Mouse (Mus musculus) lung, embryonic 16.5 days (tissue): ENCODE data around the gene Amn. TPM values are rescaled to one million over a fixed set of nuclear protein-coding genes. Genes with fewer than 3 reads are reported as not detected.

Source experiments
- ATAC-seq: fragments of 200-750 bp; cut with Nextera tagmentation; 2 replicates; pipeline ENCODE4 v1.8.0; 2017; ENCODE audit warnings: low read depth, mild to moderate bottlenecking, moderate library complexity
- H3K27ac ChIP-seq: fragments of 300-500 bp; sonication (generic); 2 replicates; pipeline ENCODE4 v1.5.1; 2014; ENCODE audit warnings: mild to moderate bottlenecking, control low read depth, low read length
- H3K27me3 ChIP-seq: fragments of 300-500 bp; sonication (generic); 2 replicates; pipeline ENCODE4 v1.6.1; 2014; ENCODE audit warnings: low read depth, low read length, mixed read lengths; ENCODE audit not compliant: control insufficient read depth, insufficient read depth
- H3K36me3 ChIP-seq: fragments of 300-500 bp; sonication (generic); 2 replicates; pipeline ENCODE4 v1.6.1; 2014; ENCODE audit warnings: low read length; ENCODE audit not compliant: control insufficient read depth, insufficient read depth
- H3K4me1 ChIP-seq: fragments of 300-500 bp; sonication (generic); replicated peaks from 2 replicates; pipeline ENCODE4 v1.6.1; 2014; ENCODE audit warnings: low read length, mixed read lengths; ENCODE audit not compliant: control insufficient read depth, insufficient read depth
- H3K4me2 ChIP-seq: fragments of 300-500 bp; sonication (generic); 2 replicates; pipeline ENCODE4 v1.6.1; 2014; ENCODE audit warnings: low read depth, low read length, control low read depth
- H3K4me3 ChIP-seq: fragments of 300-500 bp; sonication (generic); 2 replicates; pipeline ENCODE4 v1.5.1; 2014; ENCODE audit warnings: mild to moderate bottlenecking, low read length, control low read depth
- H3K9ac ChIP-seq: fragments of 300-500 bp; sonication (generic); 2 replicates; pipeline ENCODE4 v1.6.1; 2014; ENCODE audit warnings: low read length, control low read depth
- H3K9me3 ChIP-seq: fragments of 300-500 bp; sonication (generic); 2 replicates; pipeline ENCODE4 v1.6.1; 2016; ENCODE audit warnings: low read length; ENCODE audit not compliant: control insufficient read depth
- WGBS: fragments of 180-500 bp; shearing (Covaris S2); extraction: QIAGEN DNeasy Blood & Tissue Kit; methylation state at CpG from one replicate; pipeline ENCODE4 v1.1.7; 2014; 5-methylcytosine and 5-hydroxymethylcytosine counted together
- polyA plus RNA-seq: library from polyadenylated mRNA; unstranded; fragments of >200 nt; fragmentation: Nextera tagmentation; extraction: Ambion mirVana; gene quantifications from 2 replicates; pipeline ENCODE4 v1.2.1, GENCODE M21; 2015

The Amn gene
- polyA plus RNA-seq, 1 experiment from 2014 or later, result 0.44 TPM

- Histone ChIP-seq H3K36me3 (no peaks in the 10 kb centered on the region), H3K27me3 (peaks cover 77% of the 10 kb centered on the region), H3K9me3 (peaks cover 2% of the 10 kb centered on the region), H3K4me2 (peak overlapping the region; percentile 73), H3K4me3 (peak overlapping the region; percentile 47), H3K27ac (no peak overlapping the region), H3K9ac (no peak overlapping the region), H3K4me1 (peaks cover 21% of the 10 kb centered on the region)
- 2% methylated on average over 28 of the region's 28 CpGs for WGBS
- ATAC-seq, result no peak
Measured at GRCm38 (mm10) chr12:111274006-111274405, 3.1 kb downstream of the Amn start.

GRCm38 (mm10) chr12:111274447-111275149 lies 3.7 kb downstream of the Amn start:
- Histone ChIP-seq H3K4me1 (peaks cover 21% of the 10 kb centered on the region), H3K4me3 (peak overlapping the region; percentile 47), H3K27ac (no peak overlapping the region), H3K27me3 (peaks cover 75% of the 10 kb centered on the region), H3K9ac (0 out of 2 replicates have a peak overlapping the region, but pooled peaks have one; percentile 41), H3K4me2 (peak overlapping the region; percentile 73), H3K9me3 (peaks cover 4% of the 10 kb centered on the region), H3K36me3 (no peaks in the 10 kb centered on the region)
- 2% methylated on average over 74 of the region's 80 CpGs for WGBS
- no peak for ATAC-seq

GRCm38 (mm10) chr12:111275150-111275841 lies 4.4 kb downstream of the Amn start:
- 0 out of 2 replicates have a peak, but pooled peaks have one; percentile 13 for ATAC-seq
- Histone ChIP-seq H3K36me3 (no peaks in the 10 kb centered on the region), H3K27me3 (peaks cover 68% of the 10 kb centered on the region), H3K9me3 (peaks cover 4% of the 10 kb centered on the region), H3K4me2 (peak overlapping the region; percentile 73), H3K4me3 (peak overlapping the region; percentile 47), H3K4me1 (peaks cover 21% of the 10 kb centered on the region), H3K9ac (peak overlapping the region; percentile 41; the same call in 1 of the 2 replicates), H3K27ac (no peak overlapping the region)
- WGBS, result under 1% methylated on average over 58 of the region's 58 CpGs

GRCm38 (mm10) chr12:111276371-111276770 lies 5.5 kb downstream of the Amn start:
- Histone ChIP-seq H3K27me3 (peaks cover 57% of the 10 kb centered on the region), H3K9ac (no peak overlapping the region), H3K9me3 (peaks cover 4% of the 10 kb centered on the region), H3K4me1 (peaks cover 19% of the 10 kb centered on the region), H3K4me2 (no peak overlapping the region), H3K36me3 (no peaks in the 10 kb centered on the region), H3K27ac (no peak overlapping the region), H3K4me3 (no peak overlapping the region)
- WGBS, result 37% methylated on average over 6 of the region's 6 CpGs
- ATAC-seq, result no peak

GRCm38 (mm10) chr12:111283573-111283972 lies 12.7 kb downstream of the Amn start:
- no peaks in the 10 kb centered on the region for H3K27me3 ChIP-seq
- no peak overlapping the region for H3K4me2 ChIP-seq
- H3K4me3 ChIP-seq, result no peak overlapping the region
- peaks cover 4% of the 10 kb centered on the region for H3K9me3 ChIP-seq
- WGBS, result 74% methylated on average over 4 of the region's 4 CpGs
- H3K4me1 ChIP-seq, result no peaks in the 10 kb centered on the region; the same call in 1 of the 2 replicates
- H3K9ac ChIP-seq, result no peak overlapping the region
- H3K27ac ChIP-seq, result no peak overlapping the region
- no peak for ATAC-seq
- H3K36me3 ChIP-seq, result no peaks in the 10 kb centered on the region

- ATAC-seq, result peak; percentile 59
- no peaks in the 10 kb centered on the region; the same call in 1 of the 2 replicates for H3K4me1 ChIP-seq
- H3K36me3 ChIP-seq, result no peaks in the 10 kb centered on the region
- 28% methylated on average over 10 of the region's 10 CpGs for WGBS
- no peaks in the 10 kb centered on the region for H3K9me3 ChIP-seq
- no peak overlapping the region for H3K9ac ChIP-seq
- peak overlapping the region; percentile 13; the same call in 1 of the 2 replicates for H3K4me2 ChIP-seq
- no peaks in the 10 kb centered on the region for H3K27me3 ChIP-seq
- H3K27ac ChIP-seq, result no peak overlapping the region
- H3K4me3 ChIP-seq, result no peak overlapping the region
Measured at GRCm38 (mm10) chr12:111284532-111284931, 13.6 kb downstream of the Amn start.

GRCm38 (mm10) chr12:111293025-111293424 lies 22.1 kb downstream of the Amn start:
- no peak overlapping the region for H3K27ac ChIP-seq
- ATAC-seq, result no peak
- no peaks in the 10 kb centered on the region for H3K4me1 ChIP-seq
- H3K9ac ChIP-seq, result no peak overlapping the region
- no peaks in the 10 kb centered on the region for H3K9me3 ChIP-seq
- 88% methylated on average over 12 of the region's 12 CpGs for WGBS
- no peak overlapping the region for H3K4me2 ChIP-seq
- H3K36me3 ChIP-seq, result peaks cover 51% of the 10 kb centered on the region
- H3K4me3 ChIP-seq, result no peak overlapping the region
- no peaks in the 10 kb centered on the region for H3K27me3 ChIP-seq

GRCm38 (mm10) chr12:111301322-111302017 lies 30.6 kb downstream of the Amn start:
- WGBS, result 90% methylated on average over 27 of the region's 27 CpGs
- Histone ChIP-seq H3K27ac (no peak overlapping the region), H3K9me3 (no peaks in the 10 kb centered on the region), H3K27me3 (no peaks in the 10 kb centered on the region), H3K36me3 (peaks cover 57% of the 10 kb centered on the region), H3K4me2 (no peak overlapping the region), H3K4me1 (no peaks in the 10 kb centered on the region), H3K9ac (no peak overlapping the region), H3K4me3 (no peak overlapping the region)
- no peak for ATAC-seq

- Histone ChIP-seq H3K9me3 (no peaks in the 10 kb centered on the region), H3K9ac (no peak overlapping the region), H3K4me2 (no peak overlapping the region), H3K27ac (no peak overlapping the region), H3K27me3 (no peaks in the 10 kb centered on the region), H3K4me3 (no peak overlapping the region), H3K4me1 (no peaks in the 10 kb centered on the region), H3K36me3 (peaks cover 59% of the 10 kb centered on the region)
- no peak for ATAC-seq
- WGBS, result 90% methylated on average over 14 of the region's 14 CpGs
Measured at GRCm38 (mm10) chr12:111302018-111302345, 31.1 kb downstream of the Amn start.
